ENCODE assay signal across 9 mouse cellular contexts in the genomic region with DNA sequence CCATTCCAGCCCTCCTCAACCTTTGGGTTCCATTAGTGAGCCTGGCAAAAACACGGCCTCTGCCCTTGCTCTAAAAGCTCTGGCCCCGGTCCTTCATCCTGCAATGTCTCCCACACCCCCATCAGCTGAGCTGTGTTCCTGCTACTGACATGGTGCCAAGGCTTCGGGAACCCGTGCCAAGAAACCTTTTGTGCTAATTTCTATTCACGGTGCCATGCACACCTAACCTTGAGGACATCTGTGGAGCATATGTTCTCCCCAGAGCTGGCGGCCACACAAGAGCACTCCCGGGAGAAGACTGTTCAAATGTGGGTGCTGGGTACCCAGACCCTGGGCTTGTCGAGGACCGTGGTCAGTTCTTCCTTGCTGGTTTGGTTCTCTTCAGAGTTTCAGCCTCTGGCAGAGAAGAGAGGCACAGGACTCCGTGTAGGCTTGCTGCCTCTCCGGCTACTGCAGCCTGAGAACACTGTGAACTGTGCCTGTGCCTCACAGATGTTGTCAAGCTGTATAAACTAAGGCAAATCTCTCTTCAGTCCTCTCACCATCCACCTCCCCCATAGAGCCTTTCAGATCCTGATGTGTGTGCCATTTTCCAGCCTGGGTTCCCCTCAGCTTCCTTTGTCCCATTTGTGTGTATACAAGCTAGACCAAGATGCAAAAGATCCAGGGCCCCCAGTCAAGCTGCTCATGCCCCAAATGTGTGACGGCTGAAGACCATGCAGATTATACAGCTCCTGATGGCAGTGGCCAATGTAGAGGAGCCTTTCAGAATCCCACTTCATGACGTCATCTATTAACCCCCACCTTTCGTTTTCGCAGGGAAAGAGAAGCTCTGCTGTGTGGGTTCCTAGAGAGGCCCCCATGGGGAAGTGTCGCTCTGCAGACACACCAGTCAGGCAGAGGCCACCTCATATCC. TPM values are rescaled to one million over a fixed set of nuclear protein-coding genes. Genes with fewer than 3 reads are reported as not detected.
DNase-seq lines count a peak whose midpoint lies in the region; ATAC-seq lines count a peak whose summit lies in the region.
"Had no signal": no experiment of that assay in that cellular context is flagged by ENCODE, and none has a peak within 500 bp of the region (broad histone marks: within the 10 kb centered on the region; RNA-seq: fewer than 3 reads in every experiment).

No protein-coding gene starts in this region.

- H3K27me3 ChIP-seq in hindbrain, embryonic 14.5 days (ENCODE audit: control insufficient read depth, insufficient read depth, low read length), result no peaks in the 10 kb centered on the region

- 61% methylated on average over 16 of the region's 16 CpGs for WGBS in hindbrain, embryonic 14.5 days

- no peak overlapping the region for H3K4me3 ChIP-seq in hindbrain, embryonic 14.5 days (replicated peaks; ENCODE audit: low read length)
- H3K4me3 ChIP-seq: layer of hippocampus, adult 2 months had no signal

- ATAC-seq in frontal cortex, adult (ENCODE audit: low TSS enrichment), result peak; percentile 53
- peak; percentile 32; the same call in 1 of the 2 replicates for ATAC-seq in hindbrain, embryonic 14.5 days (ENCODE audit: low FRiP score)

- H3K9me3 ChIP-seq in hindbrain, embryonic 14.5 days (ENCODE audit: control insufficient read depth, low read length), result no peaks in the 10 kb centered on the region

- no peaks in the 10 kb centered on the region for H3K36me3 ChIP-seq in hindbrain, embryonic 14.5 days (replicated peaks; ENCODE audit: control insufficient read depth, insufficient read depth)

- no peak overlapping the region for H3K27ac ChIP-seq in hindbrain, embryonic 14.5 days
- H3K27ac ChIP-seq: layer of hippocampus, adult 2 months had no signal

- H3K4me1 ChIP-seq in hindbrain, embryonic 14.5 days (replicated peaks; ENCODE audit: control insufficient read depth, insufficient read depth, low read length), result peaks cover 26% of the 10 kb centered on the region

- 0 out of 2 replicates have a peak overlapping the region, but pooled peaks have one; percentile 12 for H3K4me2 ChIP-seq in hindbrain, embryonic 14.5 days (replicated peaks)

- intact Hi-C loops in left cerebral cortex, postnatal 4 days (cut with DNase I), result no loop called here

- no peak overlapping the region for H3K9ac ChIP-seq in hindbrain, embryonic 14.5 days

- DNase-seq in adipocyte (ENCODE audit: low spot score), result peak; percentile 78
- peak; percentile 97 for DNase-seq in cerebellum, adult 11-12 months
- DNase-seq in hindbrain, embryonic 14.5 days (ENCODE audit: low spot score), result peak; percentile 76
- peak; percentile 89 for DNase-seq in left cerebral cortex, postnatal 4 days
- DNase-seq in ovary, adult 18-20 months (ENCODE audit: low spot score), result peak; percentile 59
- DNase-seq in thymus, postnatal 0 days (ENCODE audit: low spot score), result no peak
- no peak for DNase-seq in B cell, adult 2 months

RNA-seq across cellular contexts. Expression of gene Kif5c, which starts 49.0 kb away (rescaled TPM):
- polyA plus RNA-seq in hindbrain, embryonic 14.5 days (2014; fragmentation: Nextera tagmentation; extraction: Ambion mirVana), result 224 and 233 TPM in 2 replicates
- total RNA-seq in left cerebral cortex, postnatal 4 days (2021), result 100 to 1,000 TPM; 441 to 484 TPM
- 0.66 and 0.72 TPM in 2 replicates for polyA plus RNA-seq in thymus, postnatal 0 days (2015; fragmentation: Nextera tagmentation; extraction: Ambion mirVana)

Comparison
In these comparisons a context has a peak if more than half of its experiments do, and no peak if none do; other contexts are left out.
1. DNase-seq: peak in adipocyte (single experiment), cerebellum, adult 11-12 months (single experiment), hindbrain, embryonic 14.5 days (single experiment), left cerebral cortex, postnatal 4 days (single experiment) and ovary, adult 18-20 months (single experiment); none in thymus, postnatal 0 days (single experiment) and B cell, adult 2 months (0 of 2).
2. RNA of gene Kif5c, which starts 49.0 kb away (polyA plus RNA-seq): 224 to 233 TPM in hindbrain, embryonic 14.5 days; 0.66 to 0.72 TPM in thymus, postnatal 0 days; every median in the first group is over 100 times any median in the second.